Comparison of ENCODE assay signal across 21 mouse cellular contexts in the genomic region with DNA sequence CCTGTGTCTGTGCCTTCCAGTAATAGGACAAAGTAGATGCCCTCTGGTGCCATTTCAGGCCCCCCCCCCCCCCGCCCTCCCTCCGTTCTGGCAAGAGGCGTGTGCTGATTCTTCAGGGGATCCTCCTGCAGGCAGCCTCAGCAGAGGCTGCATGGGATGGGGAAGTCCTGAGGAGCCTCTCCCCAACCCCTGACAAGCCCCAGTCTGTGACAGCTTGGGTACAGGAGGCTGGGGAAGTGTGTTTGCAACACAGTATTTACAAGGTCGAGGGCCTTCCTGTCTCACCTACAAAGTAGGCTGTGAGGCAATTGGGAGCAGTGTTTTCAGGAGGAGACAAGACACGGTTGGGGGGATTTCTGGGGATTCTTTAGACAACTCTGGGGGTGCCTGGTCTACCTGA. TPM values are rescaled to one million over a fixed set of nuclear protein-coding genes. Genes with fewer than 3 reads are reported as not detected.
"Had no signal": no experiment of that assay in that cellular context is flagged by ENCODE, and none has a peak within 500 bp of the region (broad histone marks: within the 10 kb centered on the region; RNA-seq: fewer than 3 reads in every experiment).

No protein-coding gene starts in this region.

- H3K9me3 ChIP-seq: limb, embryonic 10.5 days; limb, embryonic 13.5 days; liver, embryonic 13.5 days; neural tube, embryonic 12.5 days; neural tube, embryonic 15.5 days; stomach, embryonic 15.5 days had no signal

- H3K4me1 ChIP-seq: limb, embryonic 10.5 days; limb, embryonic 13.5 days; liver, embryonic 13.5 days; neural tube, embryonic 12.5 days; neural tube, embryonic 15.5 days; stomach, embryonic 15.5 days had no signal

- H3K4me3 ChIP-seq: left cerebral cortex, adult 2 months; limb, embryonic 10.5 days; limb, embryonic 13.5 days; liver, embryonic 13.5 days; neural tube, embryonic 12.5 days; neural tube, embryonic 15.5 days; stomach, embryonic 15.5 days had no signal

- DNase-seq: kidney, adult 2 months; kidney, postnatal 36 days; layer of hippocampus, postnatal 36 days; liver; liver, embryonic 13.5 days; lung, embryonic 14.5 days; midbrain, embryonic 14.5 days; retina, postnatal 1 day; right cerebral cortex, postnatal 25 days; spleen, adult 18-20 months; thymus, postnatal 25 days had no signal

- H3K36me3 ChIP-seq: limb, embryonic 10.5 days; limb, embryonic 13.5 days; liver, embryonic 13.5 days; neural tube, embryonic 12.5 days; neural tube, embryonic 15.5 days; stomach, embryonic 15.5 days had no signal

- H3K9ac ChIP-seq: limb, embryonic 13.5 days; liver, embryonic 13.5 days; lung, embryonic 14.5 days; neural tube, embryonic 12.5 days; neural tube, embryonic 15.5 days; stomach, embryonic 15.5 days had no signal

- H3K27me3 ChIP-seq: limb, embryonic 13.5 days; liver, embryonic 13.5 days; neural tube, embryonic 12.5 days; neural tube, embryonic 15.5 days; stomach, embryonic 15.5 days had no signal

- H3K27ac ChIP-seq: kidney, postnatal 0 days; left cerebral cortex, adult 2 months; limb, embryonic 10.5 days; limb, embryonic 13.5 days; liver, embryonic 13.5 days; neural tube, embryonic 12.5 days; neural tube, embryonic 15.5 days; stomach, embryonic 15.5 days had no signal

- ATAC-seq: lung, postnatal 0 days had no signal

- H3K4me2 ChIP-seq: limb, embryonic 13.5 days; liver, embryonic 13.5 days; lung, embryonic 14.5 days; midbrain, embryonic 11.5 days; neural tube, embryonic 12.5 days; neural tube, embryonic 15.5 days; stomach, embryonic 15.5 days had no signal

RNA-seq across cellular contexts. Expression of a gene that starts 40.3 kb away (rescaled TPM):
- total RNA-seq: megakaryocyte-erythroid progenitor cell, adult 5-6 weeks had no signal
